Mouse (Mus musculus): ENCODE data around the gene Ptprt.

DNA sequence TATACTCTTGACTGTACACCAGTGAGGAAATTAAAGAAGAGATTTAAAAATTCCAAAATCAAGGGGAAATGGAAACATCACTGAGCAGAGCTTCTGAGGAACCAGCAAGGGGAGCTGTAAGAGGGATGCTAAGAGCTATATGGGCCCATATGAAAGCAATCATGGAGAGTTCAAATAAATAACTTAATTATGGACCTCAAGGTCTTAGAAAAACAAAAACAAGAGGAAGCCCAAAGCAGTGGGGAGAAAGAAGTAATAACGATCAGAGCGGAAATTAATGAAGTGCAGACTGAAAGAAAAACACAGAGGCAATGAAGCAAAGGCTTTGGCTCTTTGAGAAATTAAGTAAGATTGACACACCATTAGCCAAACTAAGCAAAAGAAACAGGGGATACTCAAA is 353.0 kb downstream of the Ptprt start:
- TF ChIP-seq CTCF (conservative IDR thresholded peaks at IDR 0.05; ENCODE audit: insufficient read depth, insufficient read length, low read depth, low read length) (no peak), POLR2A (IDR thresholded peaks at IDR 0.05; ENCODE audit: low read depth, low read length) (no peak)

Measured in kidney, adult 2 months (tissue).